Mouse (Mus musculus) midbrain, embryonic 12.5 days (tissue): ENCODE results near the gene Fkbp11. TPM values are rescaled to one million over a fixed set of nuclear protein-coding genes. Genes with fewer than 3 reads are reported as not detected.

Experiments
- ATAC-seq: fragments of 200-750 bp; cut with Nextera tagmentation; 2 replicates; pipeline ENCODE4 v1.8.0; 2017; ENCODE audit warnings: low read depth, moderate TSS enrichment, moderate library complexity; ENCODE audit not compliant: low FRiP score
- H3K27ac ChIP-seq: fragments of 300-500 bp; sonication (generic); replicated peaks from 2 replicates; pipeline ENCODE4 v1.5.1; 2016; ENCODE audit warnings: mild to moderate bottlenecking
- H3K27me3 ChIP-seq: fragments of 300-500 bp; sonication (generic); 2 replicates; pipeline ENCODE4 v1.6.1; 2016; ENCODE audit warnings: mild to moderate bottlenecking
- H3K36me3 ChIP-seq: fragments of 300-500 bp; sonication (generic); 2 replicates; pipeline ENCODE4 v1.6.1; 2016
- H3K4me1 ChIP-seq: fragments of 300-500 bp; sonication (generic); 2 replicates; pipeline ENCODE4 v1.6.1; 2016
- H3K4me2 ChIP-seq: fragments of 300-500 bp; sonication (generic); replicated peaks from 2 replicates; pipeline ENCODE4 v1.6.1; 2016; ENCODE audit warnings: mild to moderate bottlenecking, moderate library complexity
- H3K4me3 ChIP-seq: fragments of 300-500 bp; sonication (generic); 2 replicates; pipeline ENCODE4 v1.5.1; 2016; ENCODE audit warnings: mild to moderate bottlenecking
- H3K9ac ChIP-seq: fragments of 300-500 bp; sonication (generic); replicated peaks from 2 replicates; pipeline ENCODE4 v1.6.1; 2016; ENCODE audit warnings: mild to moderate bottlenecking, moderate library complexity
- H3K9me3 ChIP-seq: fragments of 300-500 bp; sonication (generic); 2 replicates; pipeline ENCODE4 v1.6.1; 2016; ENCODE audit warnings: mild to moderate bottlenecking
- WGBS: fragments of 180-500 bp; shearing (Covaris S2); methylation state at CpG from one replicate; pipeline ENCODE4 v1.1.7; 2016; 5-methylcytosine and 5-hydroxymethylcytosine counted together
- polyA plus RNA-seq: library from polyadenylated mRNA; unstranded; fragments of >200 nt; fragmentation: Nextera tagmentation; extraction: Ambion mirVana; gene quantifications from 2 replicates; pipeline ENCODE4 v1.2.1, GENCODE M21; 2016

The Fkbp11 gene
- polyA plus RNA-seq, 1 experiment from 2014 or later = 9.2 TPM

GRCm38 (mm10) chr15:98736521-98736920 is 8.5 kb upstream of the Fkbp11 start:
- no peak overlapping the region for H3K9ac ChIP-seq
- H3K4me1 ChIP-seq = no peaks in the 10 kb centered on the region
- peaks cover 61% of the 10 kb centered on the region for H3K36me3 ChIP-seq
- no peak overlapping the region for H3K4me3 ChIP-seq
- H3K27me3 ChIP-seq = no peaks in the 10 kb centered on the region
- H3K27ac ChIP-seq = no peak overlapping the region
- no peaks in the 10 kb centered on the region for H3K9me3 ChIP-seq
- no peak overlapping the region for H3K4me2 ChIP-seq
- 87% methylated on average over 10 of the region's 10 CpGs for WGBS
- ATAC-seq = no peak

- WGBS = 87% methylated on average over 5 of the region's 5 CpGs
These were observed 6.1 kb upstream of the Fkbp11 start for GRCm38 (mm10) chr15:98733976-98734566.

GRCm38 (mm10) chr15:98733370-98733769 is 5.4 kb upstream of the Fkbp11 start:
- no peak overlapping the region for H3K4me3 ChIP-seq
- no peak for ATAC-seq
- no peak overlapping the region for H3K4me2 ChIP-seq
- H3K27me3 ChIP-seq = peaks cover 17% of the 10 kb centered on the region
- 69% methylated on average over 6 of the region's 6 CpGs for WGBS
- H3K9ac ChIP-seq = no peak overlapping the region
- peaks cover 30% of the 10 kb centered on the region for H3K36me3 ChIP-seq
- no peaks in the 10 kb centered on the region for H3K4me1 ChIP-seq
- no peak overlapping the region for H3K27ac ChIP-seq
- H3K9me3 ChIP-seq = no peaks in the 10 kb centered on the region

More at GRCm38 (mm10) chr15:98733976-98734566, 6.1 kb upstream of the Fkbp11 start:
- Histone ChIP-seq H3K27ac (no peak overlapping the region), H3K4me3 (no peak overlapping the region), H3K9me3 (no peaks in the 10 kb centered on the region), H3K9ac (no peak overlapping the region), H3K4me1 (no peaks in the 10 kb centered on the region), H3K27me3 (peaks cover 10% of the 10 kb centered on the region), H3K4me2 (no peak overlapping the region), H3K36me3 (peaks cover 37% of the 10 kb centered on the region)
- ATAC-seq = no peak

- Histone ChIP-seq H3K4me1 (peaks cover 10% of the 10 kb centered on the region), H3K36me3 (peaks cover 18% of the 10 kb centered on the region), H3K27me3 (peaks cover 29% of the 10 kb centered on the region), H3K27ac (no peak overlapping the region), H3K4me3 (no peak overlapping the region), H3K9ac (no peak overlapping the region), H3K4me2 (no peak overlapping the region), H3K9me3 (no peaks in the 10 kb centered on the region)
- no peak for ATAC-seq
- WGBS = 77% methylated on average over 8 of the region's 8 CpGs
These were observed 4.1 kb upstream of the Fkbp11 start for GRCm38 (mm10) chr15:98732006-98732531.

GRCm38 (mm10) chr15:98730790-98731189 is 2.8 kb upstream of the Fkbp11 start:
- Histone ChIP-seq H3K4me1 (peaks cover 16% of the 10 kb centered on the region), H3K9ac (no peak overlapping the region), H3K4me3 (no peak overlapping the region), H3K4me2 (no peak overlapping the region), H3K27ac (no peak overlapping the region), H3K27me3 (peaks cover 41% of the 10 kb centered on the region), H3K9me3 (no peaks in the 10 kb centered on the region), H3K36me3 (peaks cover 6% of the 10 kb centered on the region)
- 86% methylated on average over 6 of the region's 6 CpGs for WGBS
- ATAC-seq = no peak

GRCm38 (mm10) chr15:98729791-98730545 is 2.0 kb upstream of the Fkbp11 start:
- Histone ChIP-seq H3K36me3 (no peaks in the 10 kb centered on the region), H3K27ac (no peak overlapping the region), H3K9ac (no peak overlapping the region), H3K4me1 (peaks cover 16% of the 10 kb centered on the region), H3K4me2 (no peak overlapping the region), H3K4me3 (no peak overlapping the region), H3K9me3 (no peaks in the 10 kb centered on the region), H3K27me3 (peaks cover 44% of the 10 kb centered on the region)
- 88% methylated on average over 7 of the region's 7 CpGs for WGBS
- ATAC-seq = no peak

GRCm38 (mm10) chr15:98728366-98728765 is 368 bp upstream of the Fkbp11 start:
- peak overlapping the region; percentile 89 for H3K4me2 ChIP-seq
- H3K27me3 ChIP-seq = peaks cover 51% of the 10 kb centered on the region
- no peak for ATAC-seq
- no peak overlapping the region for H3K27ac ChIP-seq
- peaks cover 26% of the 10 kb centered on the region for H3K4me1 ChIP-seq
- H3K9me3 ChIP-seq = no peaks in the 10 kb centered on the region
- H3K4me3 ChIP-seq = peak overlapping the region; percentile 45
- no peaks in the 10 kb centered on the region for H3K36me3 ChIP-seq
- WGBS = 46% methylated on average over 9 of the region's 9 CpGs
- H3K9ac ChIP-seq = no peak overlapping the region

GRCm38 (mm10) chr15:98726746-98727145 is 1.3 kb downstream of the Fkbp11 start:
- Histone ChIP-seq H3K36me3 (no peaks in the 10 kb centered on the region), H3K4me2 (peak overlapping the region; percentile 89), H3K9me3 (no peaks in the 10 kb centered on the region), H3K4me3 (peak overlapping the region; percentile 45; the same call in 1 of the 2 replicates), H3K9ac (no peak overlapping the region; the same call in 1 of the 2 replicates), H3K27me3 (peaks cover 66% of the 10 kb centered on the region), H3K4me1 (peaks cover 32% of the 10 kb centered on the region), H3K27ac (no peak overlapping the region)
- 48% methylated on average over 7 of the region's 7 CpGs for WGBS
- ATAC-seq = no peak

- peaks cover 69% of the 10 kb centered on the region for H3K27me3 ChIP-seq
- peaks cover 32% of the 10 kb centered on the region for H3K4me1 ChIP-seq
- no peak for ATAC-seq
These were observed 1.9 kb downstream of the Fkbp11 start for GRCm38 (mm10) chr15:98726079-98726478.

GRCm38 (mm10) chr15:98724441-98724840 is 3.6 kb downstream of the Fkbp11 start:
- H3K9me3 ChIP-seq = no peaks in the 10 kb centered on the region
- no peak overlapping the region for H3K27ac ChIP-seq
- peaks cover 69% of the 10 kb centered on the region for H3K27me3 ChIP-seq
- H3K9ac ChIP-seq = no peak overlapping the region
- no peaks in the 10 kb centered on the region for H3K36me3 ChIP-seq
- peaks cover 32% of the 10 kb centered on the region for H3K4me1 ChIP-seq
- H3K4me2 ChIP-seq = peak overlapping the region; percentile 26
- H3K4me3 ChIP-seq = 0 out of 2 replicates have a peak overlapping the region, but pooled peaks have one; percentile 0
- 26% methylated on average over 18 of the region's 19 CpGs for whole genome bisulfite sequencing
- no peak for ATAC-seq

More at GRCm38 (mm10) chr15:98726079-98726478, 1.9 kb downstream of the Fkbp11 start:
- Histone ChIP-seq H3K36me3 (no peaks in the 10 kb centered on the region), H3K4me2 (no peak overlapping the region), H3K9me3 (no peaks in the 10 kb centered on the region), H3K4me3 (no peak overlapping the region), H3K9ac (no peak overlapping the region), H3K27ac (no peak overlapping the region)
- 79% methylated on average over 4 of the region's 4 CpGs for WGBS

GRCm38 (mm10) chr15:98722854-98723253 is 5.1 kb downstream of the Fkbp11 start:
- H3K27ac ChIP-seq = no peak overlapping the region
- no peak overlapping the region for H3K9ac ChIP-seq
- no peaks in the 10 kb centered on the region for H3K9me3 ChIP-seq
- no peaks in the 10 kb centered on the region for H3K36me3 ChIP-seq
- H3K4me3 ChIP-seq = no peak overlapping the region
- peaks cover 54% of the 10 kb centered on the region for H3K27me3 ChIP-seq
- H3K4me2 ChIP-seq = no peak overlapping the region
- peaks cover 30% of the 10 kb centered on the region for H3K4me1 ChIP-seq
- no peak for ATAC-seq
- 74% methylated on average over 14 of the region's 14 CpGs for WGBS

- no peak overlapping the region for H3K27ac ChIP-seq
- ATAC-seq = no peak
- H3K9me3 ChIP-seq = no peaks in the 10 kb centered on the region
- H3K27me3 ChIP-seq = peaks cover 47% of the 10 kb centered on the region
- H3K9ac ChIP-seq = no peak overlapping the region
- no peaks in the 10 kb centered on the region for H3K36me3 ChIP-seq
- WGBS = 71% methylated on average over 8 of the region's 8 CpGs
- H3K4me3 ChIP-seq = no peak overlapping the region
- H3K4me2 ChIP-seq = no peak overlapping the region
- peaks cover 23% of the 10 kb centered on the region for H3K4me1 ChIP-seq
These were observed 5.8 kb downstream of the Fkbp11 start for GRCm38 (mm10) chr15:98722191-98722590.
